Mouse (Mus musculus) olfactory bulb, adult 2 months (tissue): ENCODE measurements around the gene Phpt1. TPM values are rescaled to one million over a fixed set of nuclear protein-coding genes. Genes with fewer than 3 reads are reported as not detected.
A peak's percentile ranks its signal among the peaks of the same experiment; 100 is the strongest.

Source experiments
- H3K27ac ChIP-seq: fragments of 200-500 bp; 2 replicates; pipeline ENCODE4 v1.5.1; 2012; ENCODE audit warnings: low read depth, low read length; ENCODE audit not compliant: insufficient read depth
- H3K4me1 ChIP-seq: fragments of 200-500 bp; 2 replicates; pipeline ENCODE4 v1.6.1; 2012; ENCODE audit warnings: low read length; ENCODE audit not compliant: control insufficient read depth, insufficient read depth
- H3K4me3 ChIP-seq: fragments of 200-500 bp; 2 replicates; pipeline ENCODE4 v1.5.1; 2012; ENCODE audit warnings: mild to moderate bottlenecking, low read depth, low read length, moderate library complexity; ENCODE audit not compliant: insufficient read depth
- CTCF ChIP-seq: fragments of 200-500 bp; IDR thresholded peaks from 2 replicates; pipeline ENCODE4 v1.5.1; 2012; ENCODE audit warnings: low read depth, mild to moderate bottlenecking, low read length, moderate library complexity; ENCODE audit not compliant: insufficient read depth
- POLR2A ChIP-seq: fragments of 200-500 bp; IDR thresholded peaks from 2 replicates; pipeline ENCODE4 v1.6.1; 2012; ENCODE audit warnings: mild to moderate bottlenecking, low read depth, low read length, moderate library complexity; ENCODE audit not compliant: insufficient read depth
- WGBS: fragments of 180-500 bp; shearing (Covaris S2); methylation state at CpG from one replicate; pipeline ENCODE4 v1.1.7; 2018; 5-methylcytosine and 5-hydroxymethylcytosine counted together
- polyA plus RNA-seq: library from polyadenylated mRNA; stranded (reverse); fragments of >200 nt; gene quantifications from 2 replicates; pipeline ENCODE4 v1.2.4, GENCODE M21; 2012; ENCODE audit warnings: low replicate concordance; ENCODE audit not compliant: missing spikeins, insufficient read depth, insufficient read length

Phpt1 gene
- polyA plus RNA-seq, 1 experiment, result not detected

DNA sequence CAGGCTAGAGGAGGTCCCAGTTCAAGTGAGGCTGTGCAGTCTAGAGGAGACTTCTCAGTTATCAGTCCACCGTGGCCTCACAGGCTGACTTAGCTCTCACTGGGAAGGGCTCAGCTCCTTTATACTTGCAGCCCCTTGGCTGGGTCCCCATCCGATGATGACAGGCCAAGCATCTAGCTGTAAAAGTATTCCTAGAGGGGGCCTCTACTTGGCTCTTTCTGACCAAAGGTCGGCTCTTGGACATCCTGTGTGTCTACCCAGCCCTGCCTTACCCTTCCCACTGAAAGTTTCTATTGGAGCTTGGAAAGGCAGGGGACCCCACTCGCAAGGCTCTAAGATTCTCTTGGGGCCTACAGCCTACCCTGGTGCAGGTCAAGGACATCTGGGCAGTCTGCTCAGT, 3.8 kb downstream of the Phpt1 start:
- no peak overlapping the region for H3K4me3 ChIP-seq
- TF ChIP-seq CTCF (no peak), POLR2A (no peak)
- peaks cover 17% of the 10 kb centered on the region for H3K4me1 ChIP-seq
- H3K27ac ChIP-seq, result no peak overlapping the region
- WGBS, result 88% methylated on average over 4 of the region's 4 CpGs

DNA sequence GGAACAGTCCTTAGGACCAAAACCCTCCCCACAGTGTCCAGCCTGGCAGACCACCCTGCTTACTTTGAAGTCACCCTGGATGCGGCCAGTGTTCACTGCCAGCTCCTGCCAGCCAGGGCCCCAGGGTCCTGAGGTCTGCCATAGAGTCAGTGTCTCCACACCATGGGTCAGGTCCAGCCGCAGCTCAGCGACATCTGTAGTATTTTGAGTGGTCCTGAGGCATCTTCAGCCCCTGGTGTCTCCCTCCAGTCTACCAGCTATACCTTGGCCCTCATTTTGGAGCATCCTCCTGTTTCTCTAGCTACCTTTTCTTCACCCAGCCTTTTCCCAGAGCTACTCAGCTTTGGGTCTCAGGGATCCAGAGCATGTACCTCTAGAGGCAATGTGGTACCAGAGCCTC, 5.7 kb downstream of the Phpt1 start:
- TF ChIP-seq CTCF (no peak), POLR2A (no peak)
- 95% methylated on average over 3 of the region's 3 CpGs for WGBS
- no peak overlapping the region for H3K4me3 ChIP-seq
- peaks cover 7% of the 10 kb centered on the region for H3K4me1 ChIP-seq
- no peak overlapping the region for H3K27ac ChIP-seq

DNA sequence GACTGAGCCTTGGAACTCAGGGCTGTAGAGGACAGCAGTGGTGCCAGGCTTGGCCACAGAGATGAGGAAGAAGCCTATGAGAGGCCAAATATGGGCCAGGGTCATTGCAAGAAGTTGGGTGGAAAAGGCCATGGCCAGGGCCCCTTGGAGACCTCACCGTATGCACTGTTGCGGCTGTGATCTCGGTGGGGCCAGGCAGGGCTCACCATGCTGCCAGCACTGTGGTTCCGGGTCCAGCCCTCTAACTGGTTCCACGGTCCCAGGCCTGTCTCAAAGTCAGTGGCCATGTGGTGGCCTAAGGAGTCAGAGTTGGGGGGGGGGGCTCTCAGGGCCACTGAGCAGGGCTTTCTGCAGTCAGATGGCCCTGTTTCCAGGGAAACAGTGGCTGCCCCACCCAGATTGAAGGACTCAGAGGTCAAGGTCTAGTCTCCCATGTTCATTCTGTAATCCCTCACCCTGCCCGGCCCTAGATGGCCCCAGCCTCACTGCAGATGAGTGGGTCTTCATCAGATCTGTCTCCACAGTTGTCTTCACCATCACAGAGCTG, 6.5 kb downstream of the Phpt1 start:
- H3K4me3 ChIP-seq, result no peak overlapping the region

DNA sequence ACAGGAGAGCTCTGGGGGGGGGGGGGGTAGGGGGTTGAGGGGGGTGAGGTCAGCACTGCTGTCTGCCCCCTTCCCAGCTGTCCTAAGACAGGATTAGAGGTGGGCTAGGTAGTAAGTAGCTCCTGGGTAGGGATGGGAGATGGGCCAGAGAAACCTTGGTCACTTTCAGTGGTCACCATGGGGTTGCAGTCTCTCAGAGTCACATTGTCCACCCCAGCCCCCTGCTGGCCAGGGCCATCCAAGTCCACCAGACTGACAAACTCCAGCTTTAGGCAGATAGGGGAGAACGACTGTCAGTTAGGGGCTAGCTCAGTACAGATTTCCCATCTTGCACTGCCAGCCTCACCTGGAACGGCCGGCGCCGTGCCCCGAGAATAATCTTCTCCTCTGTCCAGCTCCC, 8.5 kb downstream of the Phpt1 start:
- Histone ChIP-seq H3K4me3 (no peak overlapping the region), H3K27ac (no peak overlapping the region), H3K4me1 (no peaks in the 10 kb centered on the region)
- WGBS, result 88% methylated on average over 6 of the region's 6 CpGs
- TF ChIP-seq CTCF (no peak), POLR2A (no peak)

More for the DNA sequence above, 6.5 kb downstream of the Phpt1 start:
- no peak overlapping the region for H3K27ac ChIP-seq
- TF ChIP-seq CTCF, result no peak
- no peak for TF ChIP-seq POLR2A
- 83% methylated on average over 6 of the region's 6 CpGs for WGBS
- peaks cover 7% of the 10 kb centered on the region for H3K4me1 ChIP-seq

DNA sequence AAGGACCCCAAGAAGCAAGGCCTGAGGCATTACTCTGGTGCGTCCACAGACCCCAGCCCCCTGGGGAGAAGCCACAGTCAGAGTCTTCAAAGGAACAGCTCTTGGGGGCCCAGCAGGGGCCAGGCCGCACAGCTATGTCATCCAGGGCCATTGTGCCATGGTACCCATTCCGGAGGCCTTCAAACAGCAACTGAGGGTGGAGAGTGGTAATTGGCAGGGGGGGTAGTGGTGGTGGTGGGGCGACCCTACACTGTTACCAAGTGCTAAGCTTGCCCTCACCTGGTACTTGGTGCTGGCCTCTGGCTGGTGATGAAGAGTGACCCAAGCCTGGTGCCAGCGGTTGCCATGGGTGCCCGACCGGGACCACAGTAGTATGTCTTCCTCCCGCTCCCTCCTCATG, 9.3 kb downstream of the Phpt1 start:
- H3K4me3 ChIP-seq, result no peak overlapping the region
- no peaks in the 10 kb centered on the region for H3K4me1 ChIP-seq
- 88% methylated on average over 8 of the region's 8 CpGs for WGBS
- no peak overlapping the region for H3K27ac ChIP-seq
- TF ChIP-seq CTCF, result no peak
- no peak for TF ChIP-seq POLR2A

DNA sequence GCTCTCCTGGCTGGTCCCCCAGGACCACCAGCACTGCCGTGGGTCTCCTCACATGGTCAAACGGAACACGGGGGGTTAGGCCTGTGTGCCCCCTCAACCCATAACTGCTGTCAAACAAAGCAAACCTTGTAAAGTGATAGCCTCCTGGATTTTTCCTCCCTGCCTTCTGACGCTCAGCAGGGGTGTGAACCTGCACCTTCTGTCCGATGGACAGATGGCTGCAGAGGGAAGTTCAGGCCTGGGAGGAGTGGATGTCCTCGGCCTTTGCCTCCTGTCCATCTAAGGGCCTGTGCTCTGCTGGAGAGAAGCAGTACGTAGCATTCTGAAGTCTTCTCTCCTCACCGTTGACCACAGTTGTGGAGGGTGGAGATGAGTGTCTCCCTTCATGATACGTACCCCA, 13.1 kb downstream of the Phpt1 start:
- H3K4me3 ChIP-seq, result no peak overlapping the region
- no peak overlapping the region for H3K27ac ChIP-seq
- 86% methylated on average over 9 of the region's 9 CpGs for WGBS
- TF ChIP-seq POLR2A (no peak), CTCF (no peak)
- peaks cover 3% of the 10 kb centered on the region; the same call in 1 of the 2 replicates for H3K4me1 ChIP-seq

DNA sequence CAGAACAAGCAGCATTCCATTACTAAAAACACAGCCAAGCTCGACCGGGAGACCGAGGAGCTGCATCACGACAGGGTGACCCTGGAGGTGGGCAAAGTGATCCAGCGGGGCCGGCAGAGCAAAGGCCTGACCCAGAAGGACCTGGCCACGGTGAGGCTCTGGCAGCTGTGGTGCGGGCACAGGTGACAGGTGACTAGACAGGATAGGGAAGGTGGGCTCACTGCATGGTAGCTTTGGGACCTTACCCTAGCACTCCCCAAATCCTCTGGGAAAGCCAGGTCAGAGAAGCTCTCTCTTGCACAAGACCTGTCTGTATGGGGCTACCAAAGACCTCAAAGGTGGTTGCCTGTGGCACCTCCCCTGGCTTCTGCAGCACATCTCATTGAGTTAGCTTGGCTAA, 14.5 kb downstream of the Phpt1 start:
- Histone ChIP-seq H3K4me1 (peaks cover 3% of the 10 kb centered on the region; the same call in 1 of the 2 replicates), H3K27ac (no peak overlapping the region), H3K4me3 (no peak overlapping the region)
- TF ChIP-seq POLR2A, result no peak
- no peak for TF ChIP-seq CTCF
- 85% methylated on average over 8 of the region's 8 CpGs for WGBS

DNA sequence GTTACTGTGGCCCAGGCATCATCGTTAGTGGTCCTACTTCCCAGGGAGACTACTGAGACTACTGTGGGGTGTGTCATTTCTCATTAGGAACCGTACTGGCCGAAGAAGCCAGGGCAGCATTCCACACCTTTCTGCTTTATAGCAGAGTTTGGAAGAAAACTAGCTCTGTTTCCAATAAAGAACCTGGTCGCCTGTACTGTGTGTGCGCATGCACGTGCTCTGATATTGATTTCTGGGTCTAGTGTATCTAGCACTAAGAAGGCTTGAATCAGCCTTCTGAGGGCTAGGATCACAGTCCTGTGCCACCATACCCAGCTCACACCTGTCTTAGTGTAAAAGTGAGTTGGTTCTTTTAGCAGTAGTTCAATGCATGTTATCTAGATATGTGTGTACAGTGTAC, 16.2 kb downstream of the Phpt1 start:
- no peak overlapping the region for H3K4me3 ChIP-seq
- TF ChIP-seq POLR2A (no peak), CTCF (no peak)
- H3K27ac ChIP-seq, result no peak overlapping the region
- H3K4me1 ChIP-seq, result peaks cover 3% of the 10 kb centered on the region; the same call in 1 of the 2 replicates
- 34% methylated on average over 6 of the region's 6 CpGs for WGBS

DNA sequence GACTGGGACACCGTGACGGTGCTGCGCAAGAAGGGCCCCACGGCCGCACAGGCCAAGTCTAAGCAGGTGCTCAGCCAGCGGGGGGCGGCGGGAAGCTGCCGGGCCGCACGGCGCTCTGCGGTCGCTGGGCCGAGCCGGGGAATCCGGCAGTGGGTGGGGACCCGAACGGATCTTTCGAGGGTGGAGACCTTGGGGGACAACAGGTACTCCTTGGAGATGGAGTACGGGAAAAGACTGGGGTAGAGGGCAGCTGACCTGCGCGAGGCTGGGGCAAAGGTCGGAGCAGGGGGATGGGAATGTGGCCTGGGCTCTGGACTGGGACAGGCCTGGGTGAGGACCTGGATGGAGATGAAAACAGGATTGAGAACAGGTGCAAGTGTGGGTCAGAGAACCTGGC, 17.1 kb downstream of the Phpt1 start:
- Histone ChIP-seq H3K4me1 (peaks cover 3% of the 10 kb centered on the region; the same call in 1 of the 2 replicates), H3K4me3 (peak overlapping the region; percentile 83), H3K27ac (peak overlapping the region; percentile 47; the same call in 1 of the 2 replicates)
- 1% methylated on average over 24 of the region's 24 CpGs for WGBS
- TF ChIP-seq CTCF (no peak), POLR2A (no peak)
